Mouse (Mus musculus) stomach, postnatal 0 days (tissue): ENCODE measurements at regions not wholly inside any gene's neighbourhood (a gene's known extent, or its start where the extent isn't known, plus 50 kb on each side); places are given as distances from the start of the nearest gene placed in this dataset.

Experiments used
- ATAC-seq: fragments of 200-750 bp; cut with Nextera tagmentation; 2 replicates; pipeline ENCODE4 v1.8.0; 2017; ENCODE audit not compliant: low FRiP score, low TSS enrichment
- DNase-seq: peaks from one replicate; pipeline ENCODE4 v3.0.0-alpha.2; 2016; ENCODE audit warnings: low spot score
- H3K27ac ChIP-seq: fragments of 300-500 bp; sonication (generic); replicated peaks from 2 replicates; pipeline ENCODE4 v1.5.1; 2014; ENCODE audit warnings: mild to moderate bottlenecking, control low read depth
- H3K27me3 ChIP-seq: fragments of 300-500 bp; sonication (generic); 2 replicates; pipeline ENCODE4 v1.6.1; 2014; ENCODE audit warnings: low read length; ENCODE audit not compliant: control insufficient read depth, insufficient read depth
- H3K36me3 ChIP-seq: fragments of 300-500 bp; sonication (generic); 2 replicates; pipeline ENCODE4 v1.6.1; 2014; ENCODE audit warnings: low read length, mixed read lengths; ENCODE audit not compliant: control insufficient read depth, insufficient read depth
- H3K4me1 ChIP-seq: fragments of 300-500 bp; sonication (generic); replicated peaks from 2 replicates; pipeline ENCODE4 v1.6.1; 2014; ENCODE audit warnings: antibody characterized with exemption; ENCODE audit not compliant: control insufficient read depth, insufficient read depth
- H3K4me2 ChIP-seq: fragments of 300-500 bp; sonication (generic); replicated peaks from 2 replicates; pipeline ENCODE4 v1.6.1; 2014; ENCODE audit warnings: low read depth, mild to moderate bottlenecking, control low read depth, moderate library complexity
- H3K4me3 ChIP-seq: fragments of 300-500 bp; sonication (generic); 2 replicates; pipeline ENCODE4 v1.5.1; 2014; ENCODE audit warnings: low read depth, low read length, control low read depth
- H3K9ac ChIP-seq: fragments of 300-500 bp; sonication (generic); 2 replicates; pipeline ENCODE4 v1.6.1; 2014; ENCODE audit warnings: mild to moderate bottlenecking, low read length, control low read depth, mixed read lengths
- H3K9me3 ChIP-seq: fragments of 300-500 bp; sonication (generic); 2 replicates; pipeline ENCODE4 v1.6.1; 2016; ENCODE audit warnings: low read length; ENCODE audit not compliant: control insufficient read depth
- CTCF ChIP-seq: IDR thresholded peaks from 2 replicates; pipeline ENCODE4 v1.5.1; 2016; ENCODE audit warnings: antibody characterized with exemption, low read depth, mild to moderate bottlenecking, moderate library complexity
- EP300 ChIP-seq: optimal IDR thresholded peaks from 2 replicates; pipeline ENCODE3; 2016; ENCODE audit warnings: antibody characterized with exemption
- WGBS: fragments of 180-500 bp; shearing (Covaris S2); extraction: QIAGEN DNeasy Blood & Tissue Kit; methylation state at CpG from one replicate; pipeline ENCODE4 v1.1.7; 2014; 5-methylcytosine and 5-hydroxymethylcytosine counted together

- Histone ChIP-seq H3K36me3 (no peaks in the 10 kb centered on the region), H3K9ac (no peak overlapping the region), H3K9me3 (no peaks in the 10 kb centered on the region), H3K4me3 (no peak overlapping the region), H3K27ac (no peak overlapping the region), H3K4me2 (no peak overlapping the region), H3K27me3 (no peaks in the 10 kb centered on the region), H3K4me1 (no peaks in the 10 kb centered on the region)
- WGBS = 82% methylated on average over 7 of the region's 7 CpGs
- ATAC-seq (no peak), DNase-seq (no peak)
- TF ChIP-seq CTCF = no peak; the same call in 1 of the 2 replicates
- no peak for TF ChIP-seq EP300
These were observed 81.0 kb downstream of the Maf start for GRCm38 (mm10) chr8:115626396-115627136.

- H3K4me3 ChIP-seq = no peak overlapping the region
- no peaks in the 10 kb centered on the region for H3K9me3 ChIP-seq
- DNase-seq (no peak), ATAC-seq (no peak)
- H3K4me2 ChIP-seq = no peak overlapping the region
- H3K4me1 ChIP-seq = no peaks in the 10 kb centered on the region
- H3K36me3 ChIP-seq = no peaks in the 10 kb centered on the region
- H3K27me3 ChIP-seq = no peaks in the 10 kb centered on the region
- no peak for TF ChIP-seq CTCF
- no peak for TF ChIP-seq EP300
- no peak overlapping the region for H3K27ac ChIP-seq
- 86% methylated on average over 1 of the region's 1 CpGs for WGBS
- H3K9ac ChIP-seq = no peak overlapping the region
These were observed 82.5 kb downstream of the Maf start for GRCm38 (mm10) chr8:115625072-115625471.

- H3K4me3 ChIP-seq = no peak overlapping the region
- no peak overlapping the region for H3K9ac ChIP-seq
- WGBS = 56% methylated on average over 13 of the region's 13 CpGs
- TF ChIP-seq CTCF (no peak), EP300 (no peak)
- ATAC-seq (no peak), DNase-seq (no peak)
- no peaks in the 10 kb centered on the region for H3K9me3 ChIP-seq
- H3K27ac ChIP-seq = no peak overlapping the region
- no peaks in the 10 kb centered on the region for H3K36me3 ChIP-seq
- no peaks in the 10 kb centered on the region for H3K4me1 ChIP-seq
- no peak overlapping the region for H3K4me2 ChIP-seq
- no peaks in the 10 kb centered on the region for H3K27me3 ChIP-seq
These were observed 89.4 kb downstream of the Maf start for GRCm38 (mm10) chr8:115618049-115618760.

- Histone ChIP-seq H3K4me3 (no peak overlapping the region), H3K27ac (no peak overlapping the region), H3K27me3 (no peaks in the 10 kb centered on the region), H3K9ac (no peak overlapping the region), H3K9me3 (no peaks in the 10 kb centered on the region), H3K36me3 (no peaks in the 10 kb centered on the region), H3K4me1 (no peaks in the 10 kb centered on the region), H3K4me2 (no peak overlapping the region)
- DNase-seq (no peak), ATAC-seq (no peak)
- TF ChIP-seq EP300 (no peak), CTCF (no peak)
- WGBS = 84% methylated on average over 9 of the region's 9 CpGs
These were observed 90.6 kb downstream of the Maf start for GRCm38 (mm10) chr8:115616871-115617605.

GRCm38 (mm10) chr8:115613946-115614584 is 93.5 kb downstream of the Maf start:
- TF ChIP-seq CTCF (no peak), EP300 (no peak)
- Histone ChIP-seq H3K4me1 (no peaks in the 10 kb centered on the region), H3K27ac (no peak overlapping the region), H3K4me2 (no peak overlapping the region), H3K9ac (no peak overlapping the region), H3K4me3 (no peak overlapping the region), H3K27me3 (no peaks in the 10 kb centered on the region), H3K9me3 (no peaks in the 10 kb centered on the region), H3K36me3 (no peaks in the 10 kb centered on the region)
- WGBS = 62% methylated on average over 5 of the region's 5 CpGs
- DNase-seq (no peak), ATAC-seq (no peak)
